Mouse (Mus musculus) embryo, embryonic 11 days (tissue): ENCODE measurements around the gene Bcl11b.

Experiments
- DNase-seq: peaks from one replicate; pipeline ENCODE4 v3.0.0-alpha.2; 2015

Gene Bcl11b

DNA sequence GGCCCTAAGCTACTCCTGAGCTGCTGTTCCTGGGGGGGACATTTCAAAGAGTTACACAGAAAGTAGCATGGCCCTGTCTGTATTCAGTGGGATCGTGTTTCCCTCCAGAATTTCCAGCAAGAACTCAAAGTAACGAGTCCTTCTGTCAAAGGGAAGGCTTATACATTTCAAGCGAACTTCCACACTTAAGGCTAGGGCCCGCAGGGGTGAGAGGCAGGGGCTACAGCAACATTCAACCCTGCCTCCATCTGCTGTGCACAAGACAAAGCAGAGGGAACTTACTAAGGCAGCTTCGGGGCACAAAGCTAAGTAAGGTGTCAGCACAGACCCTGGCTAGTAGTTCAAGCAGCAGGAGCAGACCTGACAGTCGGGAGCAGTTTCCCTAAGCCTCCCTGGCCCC lies 115.8 kb downstream of the Bcl11b start:
- DNase-seq, result no peak

DNA sequence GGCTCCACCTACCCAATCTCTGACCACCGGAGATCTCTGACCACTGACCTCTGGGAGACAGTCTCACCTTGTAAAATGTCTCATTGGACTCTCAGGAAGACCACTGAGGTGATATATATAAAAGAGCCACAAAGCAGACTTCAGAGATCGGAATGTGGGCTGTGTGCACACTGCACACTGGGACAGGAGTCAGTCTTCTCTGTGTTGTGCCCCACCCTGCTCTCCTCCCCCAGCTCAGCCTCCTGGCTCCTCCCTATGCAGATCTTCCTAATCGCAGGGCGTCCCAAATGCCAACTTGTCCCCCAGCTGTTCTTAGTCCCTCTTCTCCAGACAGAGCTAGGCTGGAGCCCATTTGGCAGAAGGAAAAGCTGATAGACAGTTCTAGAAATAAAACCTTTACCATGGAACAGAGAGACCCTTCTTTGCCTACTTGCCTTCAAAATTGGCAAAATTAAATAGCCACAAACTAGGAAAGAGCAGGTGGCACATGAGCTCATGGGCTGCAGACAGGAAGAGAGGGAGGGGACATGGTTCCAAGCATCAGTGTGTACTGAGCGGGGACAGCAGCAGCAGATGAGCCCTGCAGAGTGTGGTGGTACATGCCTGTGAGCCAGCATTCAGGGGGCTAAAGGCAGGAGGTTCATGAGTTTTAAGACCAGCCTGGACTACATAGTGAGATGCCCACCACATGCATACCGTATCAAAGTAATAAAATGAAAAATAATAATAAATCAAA lies 118.9 kb downstream of the Bcl11b start:
- no peak for DNase-seq

DNA sequence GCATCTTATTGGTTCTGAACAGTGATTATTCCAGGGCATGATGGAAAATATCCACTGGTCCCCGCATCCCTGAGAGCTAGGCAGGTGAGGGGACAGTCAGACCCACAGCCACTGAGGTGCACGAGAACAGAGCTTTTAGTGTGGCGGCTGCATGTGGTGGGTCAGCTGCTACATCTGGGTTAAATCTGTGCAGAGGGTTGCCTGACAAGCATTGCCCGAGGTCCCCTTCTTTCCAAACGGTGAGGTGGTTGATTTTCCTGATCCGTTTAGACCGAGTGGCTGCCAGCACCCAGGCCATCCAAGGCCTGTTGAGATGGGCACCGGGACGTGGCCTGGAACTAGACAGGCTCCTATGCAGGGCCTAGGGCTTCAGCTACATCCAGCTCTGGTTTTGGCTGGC lies 121.7 kb downstream of the Bcl11b start:
- no peak for DNase-seq

DNA sequence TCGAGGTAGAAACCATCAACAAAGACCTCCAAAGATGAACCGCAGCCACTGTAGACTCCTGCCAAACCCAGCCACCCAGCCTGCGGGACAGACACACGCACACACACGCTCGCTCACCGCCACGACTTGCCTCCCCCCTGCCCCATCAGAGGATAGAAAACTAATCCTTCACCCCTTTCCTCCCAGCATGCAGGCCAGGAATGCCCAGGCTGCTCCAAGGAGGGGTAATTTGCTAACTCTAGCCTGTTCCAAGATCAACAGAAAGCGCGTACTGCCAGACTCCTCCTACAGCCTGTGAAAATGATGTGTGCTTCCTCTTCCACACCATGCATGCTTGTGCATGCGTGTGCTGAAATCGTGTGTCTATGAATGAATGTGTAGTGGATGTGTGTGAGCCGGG lies 122.7 kb downstream of the Bcl11b start:
- DNase-seq, result no peak

DNA sequence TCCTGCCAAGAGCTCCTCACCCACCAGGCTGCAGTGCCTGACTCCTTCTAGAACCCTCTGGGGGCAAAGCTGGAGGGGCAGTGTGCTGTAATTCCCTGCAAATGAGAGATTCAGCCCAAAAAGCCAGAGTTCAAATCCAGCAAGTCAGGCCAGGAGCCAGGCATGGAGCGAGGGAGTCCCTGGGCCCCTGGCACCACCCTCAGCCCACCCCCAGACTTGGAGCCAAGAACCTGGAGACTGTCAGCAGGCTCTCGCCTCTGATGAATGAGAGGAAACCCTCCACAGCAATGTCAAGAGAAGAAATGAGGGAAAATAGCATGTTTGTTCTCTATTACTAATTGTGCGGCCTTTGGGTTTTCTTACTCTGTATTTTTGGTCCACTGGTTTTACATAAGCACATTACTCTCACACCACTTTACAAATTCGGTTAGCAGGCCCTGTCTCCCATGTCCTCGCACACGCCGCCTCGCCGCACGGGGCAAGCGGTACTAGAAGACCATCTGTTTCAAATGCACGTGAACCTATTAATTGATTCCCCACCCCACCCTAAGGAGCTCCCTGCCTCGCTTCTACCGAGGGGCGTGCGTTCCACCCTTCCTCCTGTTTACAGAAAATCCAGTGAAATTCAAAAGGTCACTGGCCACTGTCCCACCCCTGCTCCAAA lies 124.2 kb downstream of the Bcl11b start:
- no peak for DNase-seq

DNA sequence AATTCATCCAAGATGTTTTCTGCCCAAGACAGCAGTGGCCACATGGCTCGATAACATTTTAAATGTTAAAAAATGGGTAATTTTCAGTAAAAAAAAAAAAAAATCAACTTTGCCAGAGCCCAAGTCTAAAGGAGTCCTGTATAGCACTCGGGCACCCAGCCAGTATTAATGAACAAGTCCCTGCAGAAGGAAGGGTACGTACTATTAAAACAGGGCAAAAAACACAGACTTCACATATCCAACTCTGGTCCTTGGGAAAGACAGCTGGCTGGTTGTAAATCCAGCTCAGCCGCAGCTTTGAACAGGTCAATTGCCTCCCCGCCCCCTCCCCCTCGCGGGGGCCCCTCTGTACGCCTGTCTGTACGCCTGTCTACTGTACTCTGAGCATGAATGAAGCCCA lies 127.2 kb downstream of the Bcl11b start:
- DNase-seq, result no peak

DNA sequence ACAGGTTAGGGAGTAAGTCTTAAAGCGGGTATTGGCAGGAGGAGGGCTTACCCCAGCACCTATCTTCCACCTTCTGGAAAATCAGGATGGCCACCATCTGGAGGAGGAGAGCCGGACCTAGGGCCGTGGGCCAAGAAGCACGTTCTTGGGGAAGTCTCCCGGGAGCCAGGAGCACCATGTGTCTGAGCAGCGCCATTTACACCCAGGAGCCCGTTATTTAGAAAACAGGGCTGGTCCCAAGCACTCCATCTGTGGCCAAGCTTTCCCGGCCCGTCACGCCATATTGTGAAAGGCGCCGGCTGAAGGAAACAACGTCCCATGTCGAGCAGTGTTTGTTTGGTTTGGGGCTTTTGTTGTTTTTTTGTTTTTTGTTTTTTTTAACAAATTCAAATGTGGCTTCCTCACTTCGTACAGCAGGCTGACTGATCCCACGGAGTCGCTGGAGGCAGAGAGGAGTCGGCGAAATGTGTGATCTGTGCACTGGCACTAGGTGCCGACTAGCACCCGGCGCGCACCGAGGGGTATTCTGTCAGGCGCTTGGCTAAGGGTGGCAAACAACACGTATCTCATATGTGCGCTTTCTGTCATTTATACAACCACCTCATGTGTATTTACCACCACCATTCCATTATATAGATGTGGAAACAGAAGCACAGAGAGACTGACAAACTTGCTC lies 128.8 kb downstream of the Bcl11b start:
- DNase-seq, result no peak

DNA sequence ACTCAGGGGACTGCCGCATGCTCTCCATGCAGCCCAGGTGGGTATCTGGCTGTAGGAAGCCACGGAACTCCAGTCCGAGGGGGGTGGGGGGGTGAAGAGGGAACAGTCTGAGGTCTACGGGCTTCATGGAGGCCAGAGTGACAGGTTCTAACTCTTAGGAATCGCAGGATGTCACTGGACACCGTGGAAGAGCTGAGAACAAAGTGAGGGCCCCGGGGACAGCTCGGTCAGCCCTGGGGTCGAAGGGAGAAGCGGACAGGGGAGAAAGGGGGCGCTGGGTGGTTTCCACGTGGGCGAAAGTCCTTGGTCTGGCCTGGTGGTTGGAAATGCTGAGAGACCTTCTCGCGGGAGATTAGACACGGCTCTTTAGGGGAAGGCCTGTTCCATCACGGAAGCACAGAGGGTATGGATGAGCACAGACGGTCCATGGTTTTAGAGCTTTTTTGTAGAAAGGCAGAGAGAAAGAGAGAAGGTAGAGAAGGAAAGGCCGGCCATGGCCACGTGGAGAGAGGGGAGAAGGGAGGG lies 133.8 kb downstream of the Bcl11b start:
- DNase-seq, result no peak

DNA sequence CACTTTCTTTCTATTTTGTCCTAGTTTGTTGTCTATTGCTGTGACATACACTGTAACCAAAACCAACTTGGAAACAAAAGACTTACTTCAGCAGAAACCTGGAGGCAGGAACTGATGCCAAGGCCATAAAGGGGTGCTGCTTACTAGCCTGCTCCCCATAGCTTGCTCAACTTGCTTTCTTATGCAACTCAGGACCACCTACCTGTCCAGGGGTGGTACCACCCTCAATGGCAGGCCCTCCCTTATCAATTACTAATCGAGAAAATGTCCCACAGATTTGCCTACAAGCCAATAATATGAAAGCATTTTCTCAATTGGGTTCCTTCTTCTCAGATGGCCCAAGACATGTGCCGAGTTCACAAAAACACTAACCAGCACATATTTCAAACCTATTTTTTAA lies 135.1 kb downstream of the Bcl11b start:
- DNase-seq, result no peak
